Mouse (Mus musculus) thymus, postnatal 10 days (tissue): ENCODE measurements around the gene Bud23.
"Not testable (repeated sequence)": the region's sequence is repeated elsewhere in the genome, so short reads cannot be mapped to it uniquely, and the experiment has no call there.

Experiments used
- DNase-seq, 2 experiments: peaks; one replicate each; pipeline ENCODE4 v3.0.0; 2021; ENCODE audit warnings: low spot score in 2 of 2

The Bud23 gene

DNA sequence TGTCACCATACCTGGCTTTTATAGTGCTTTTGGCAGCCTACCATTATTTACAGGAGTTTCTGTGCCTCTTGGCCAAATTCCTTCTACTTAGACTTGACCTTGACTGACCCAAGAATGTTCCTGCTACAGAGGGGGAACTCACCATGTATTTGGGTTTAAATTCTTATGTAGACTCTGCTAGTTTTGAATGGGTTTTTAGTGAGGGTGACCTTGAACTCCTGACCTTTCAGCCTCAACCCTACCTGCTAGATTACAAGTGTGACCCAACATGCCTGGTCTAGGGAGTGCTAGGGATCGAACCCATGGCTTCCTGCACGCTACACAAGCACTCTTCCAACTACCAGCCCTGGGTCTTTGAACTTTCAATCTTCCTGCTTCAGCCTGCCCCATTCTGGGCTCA is 7.3 kb upstream of the Bud23 start:
- no peak for DNase-seq

DNA sequence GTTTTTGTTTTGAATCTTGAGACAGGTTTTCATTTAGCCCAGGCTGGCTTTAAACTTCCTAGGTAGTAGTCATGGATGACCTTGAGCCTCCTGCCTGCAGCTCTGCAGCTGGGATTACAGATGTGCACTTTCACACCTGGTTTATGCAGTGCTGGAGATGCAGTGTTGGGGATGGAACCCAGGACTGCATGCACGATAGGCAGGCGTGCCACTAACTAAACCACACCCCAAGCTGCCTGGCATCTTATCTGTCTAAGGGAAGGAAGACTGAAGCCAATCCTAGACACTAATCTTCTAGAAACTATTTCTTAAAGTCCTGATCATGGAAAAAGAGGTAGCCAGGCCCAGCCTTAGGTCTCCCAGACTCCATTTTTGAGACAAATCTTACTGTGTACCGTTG is 5.7 kb upstream of the Bud23 start:
- no peak for DNase-seq

DNA sequence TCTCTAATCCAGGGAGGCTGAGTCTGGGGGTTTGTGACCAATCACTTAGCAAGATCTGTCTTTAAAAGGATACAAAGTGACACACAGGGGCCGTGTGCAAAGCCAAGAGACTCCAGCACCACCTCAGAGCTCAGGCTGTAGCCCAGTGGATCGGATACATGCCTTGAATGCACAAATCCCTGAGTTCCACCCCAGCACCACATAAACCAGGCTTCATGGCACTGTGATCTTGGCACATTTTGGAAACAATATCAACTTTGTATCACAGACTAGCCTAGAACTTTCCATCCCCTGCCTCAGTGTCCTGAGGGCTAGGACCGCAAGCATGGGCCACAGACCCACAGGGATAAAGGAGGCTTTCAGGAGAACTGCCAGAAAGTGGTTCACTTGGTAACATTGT is 1.2 kb upstream of the Bud23 start:
- no peak for DNase-seq

DNA sequence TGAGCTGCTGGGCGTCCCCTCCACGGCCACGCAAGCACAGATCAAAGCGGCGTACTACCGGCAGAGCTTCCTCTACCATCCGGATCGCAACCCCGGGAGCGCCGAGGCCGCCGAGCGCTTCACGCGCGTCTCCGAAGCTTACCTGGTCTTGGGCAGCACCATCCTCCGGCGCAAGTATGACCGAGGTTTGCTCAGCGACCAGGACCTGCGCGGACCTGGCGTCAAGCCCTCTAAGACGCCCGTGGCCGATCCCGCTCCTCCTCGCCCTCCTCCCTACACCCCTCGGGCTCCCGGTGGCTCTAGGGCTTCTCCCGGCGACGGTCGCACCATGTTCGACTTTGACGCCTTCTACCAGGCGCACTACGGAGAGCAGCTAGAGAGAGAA is 385 bp downstream of the Bud23 start:
- no peak for DNase-seq

DNA sequence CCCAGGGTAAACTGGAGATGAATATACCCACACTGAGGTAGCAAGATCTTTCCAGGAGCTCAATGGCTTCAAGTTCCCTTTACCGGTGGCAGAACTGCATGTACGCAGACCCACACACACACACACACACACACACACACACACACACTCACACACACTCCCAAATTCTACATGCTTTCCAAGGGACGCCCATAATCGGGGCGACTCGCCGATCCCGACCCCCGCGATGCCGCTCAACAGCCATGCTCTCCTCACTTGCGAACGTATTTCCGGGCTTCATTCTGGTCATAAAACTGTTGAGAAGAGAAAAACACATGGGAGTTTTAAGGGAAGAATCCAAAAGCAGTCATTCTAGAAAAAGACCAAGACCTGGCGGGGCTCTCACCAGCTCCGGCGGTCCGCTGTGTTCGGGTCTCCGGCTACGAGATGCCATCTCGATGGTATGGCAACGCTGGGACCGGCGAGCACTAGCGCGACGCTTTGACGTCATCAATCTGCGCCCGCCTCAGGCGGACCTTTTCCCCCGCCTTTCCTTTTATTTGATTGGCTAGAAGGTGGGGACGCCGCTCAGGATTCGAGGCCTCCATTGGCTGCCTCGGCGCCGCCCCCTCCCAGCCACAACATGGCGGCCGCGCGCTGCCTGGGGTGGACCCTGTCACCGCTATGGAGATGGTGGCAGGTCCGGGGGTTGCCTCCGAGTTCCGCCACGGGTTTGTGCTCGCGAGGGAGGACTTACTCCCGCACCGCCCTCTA is 954 bp downstream of the Bud23 start, which contains the start of gene Dnajc30:
Gene Dnajc30 (plus strand): TSS at position 574 of the 753 bp plus-strand sequence.
- DNase-seq = peak; percentile 95 to 97

DNA sequence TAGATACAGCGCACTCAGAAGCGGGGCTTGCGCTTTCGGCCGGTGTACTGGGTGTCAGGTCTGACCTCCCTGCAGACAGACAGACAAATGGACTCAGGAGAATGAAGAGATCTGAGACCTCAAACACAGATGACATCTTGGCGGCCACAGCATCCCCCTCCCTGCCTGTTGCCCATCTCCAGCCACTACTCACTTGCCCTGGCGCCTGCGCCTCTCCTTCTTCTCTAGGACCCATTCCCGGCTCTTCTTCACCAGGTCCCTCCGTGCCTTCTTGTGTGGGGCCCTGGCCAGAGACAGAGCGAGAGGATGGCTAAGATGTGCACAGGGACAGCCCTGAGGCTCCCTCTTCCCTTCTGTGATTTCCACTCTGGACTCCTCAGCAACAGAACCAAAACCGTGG is 11.4 kb downstream of the Bud23 start:
- no peak for DNase-seq

DNA sequence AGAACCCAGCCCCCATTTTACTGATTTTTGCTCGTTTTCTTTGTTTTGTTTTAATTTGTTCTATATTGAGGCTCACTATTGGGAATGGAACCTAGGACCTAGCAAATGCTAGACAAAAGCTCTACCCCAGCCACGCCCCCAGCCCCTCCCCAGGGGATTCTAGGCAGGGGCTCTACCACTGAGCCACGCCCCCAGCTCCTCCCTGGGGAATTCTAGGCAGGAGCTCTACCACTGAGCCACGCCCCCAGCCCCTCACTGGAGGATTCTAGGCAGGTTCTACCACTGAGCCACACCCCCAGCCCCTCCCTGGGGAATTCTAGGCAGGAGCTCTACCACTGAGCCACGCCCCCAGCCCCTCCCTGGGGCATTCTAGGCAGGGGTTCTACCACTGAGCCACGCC is 15.5 kb downstream of the Bud23 start:
- DNase-seq = not testable (repeated sequence)

DNA sequence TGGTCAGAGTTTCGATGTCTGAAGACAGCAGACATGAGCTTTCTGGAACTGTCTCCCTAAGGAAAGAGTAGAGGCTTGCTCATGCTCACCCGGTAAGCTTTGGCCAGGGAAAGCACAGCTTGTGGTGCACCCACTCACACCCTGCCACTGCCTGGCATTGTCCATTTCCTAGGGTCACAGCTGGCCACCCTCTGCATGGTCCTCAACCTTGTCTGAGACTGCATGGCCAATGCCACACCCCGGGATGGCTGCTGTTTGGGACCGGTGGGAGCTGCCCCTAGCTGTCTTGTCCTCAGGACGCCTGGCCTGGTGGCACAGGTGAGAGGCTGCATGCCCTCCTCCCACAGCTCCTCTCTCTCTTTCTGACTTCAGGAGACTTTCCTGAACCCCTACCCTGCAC is 16.2 kb downstream of the Bud23 start:
- DNase-seq = no peak

DNA sequence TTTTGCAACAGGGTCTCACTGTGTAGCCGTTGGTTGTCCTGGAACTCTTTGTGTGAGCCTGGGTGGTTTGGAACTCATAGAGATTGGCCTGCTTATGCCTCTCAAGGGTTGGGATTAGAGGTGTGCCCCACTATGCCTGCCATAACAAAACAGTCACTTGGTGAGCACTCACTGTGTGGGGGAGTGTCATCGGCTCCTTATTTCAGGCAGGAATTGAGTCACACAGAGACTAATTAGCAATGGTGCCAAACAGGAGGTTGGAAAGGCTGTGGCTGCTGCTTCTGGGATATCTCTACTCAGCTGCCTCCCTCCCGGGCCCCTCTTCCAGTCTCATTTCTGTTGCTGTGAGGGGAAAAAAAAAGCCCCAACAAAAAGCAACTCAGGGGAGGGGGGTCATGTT is 20.2 kb downstream of the Bud23 start:
- no peak for DNase-seq

DNA sequence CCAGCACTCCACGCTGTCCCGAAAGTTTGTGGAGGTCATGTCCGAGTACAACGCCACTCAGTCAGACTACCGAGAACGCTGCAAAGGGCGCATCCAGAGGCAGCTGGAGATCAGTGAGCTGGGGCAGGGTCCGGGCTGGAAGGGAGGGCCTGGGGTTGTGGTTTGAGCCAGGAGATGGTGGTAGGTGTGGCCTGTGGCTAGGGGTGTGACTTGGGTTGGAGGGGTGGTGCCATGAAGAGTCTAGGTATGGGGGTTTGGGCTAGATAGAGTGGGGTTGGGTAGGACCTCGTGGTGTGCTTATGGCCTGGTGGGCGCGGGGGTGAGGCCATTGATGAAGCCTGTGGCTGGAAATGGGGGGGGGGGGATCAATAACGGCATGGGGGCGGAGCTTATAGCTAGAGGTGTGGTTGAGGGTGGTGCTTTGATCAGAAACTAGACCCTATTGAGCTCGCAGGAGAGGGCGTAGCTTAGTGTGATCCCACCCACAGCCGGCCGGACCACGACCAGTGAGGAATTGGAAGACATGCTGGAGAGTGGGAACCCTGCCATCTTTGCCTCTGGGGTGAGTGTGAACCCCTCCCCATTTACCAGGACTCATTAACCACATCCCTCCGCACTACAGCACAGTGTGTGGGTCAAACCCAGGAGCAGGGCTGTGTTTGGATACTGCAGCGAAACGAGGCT is 22.5 kb downstream of the Bud23 start:
- DNase-seq = no peak

DNA sequence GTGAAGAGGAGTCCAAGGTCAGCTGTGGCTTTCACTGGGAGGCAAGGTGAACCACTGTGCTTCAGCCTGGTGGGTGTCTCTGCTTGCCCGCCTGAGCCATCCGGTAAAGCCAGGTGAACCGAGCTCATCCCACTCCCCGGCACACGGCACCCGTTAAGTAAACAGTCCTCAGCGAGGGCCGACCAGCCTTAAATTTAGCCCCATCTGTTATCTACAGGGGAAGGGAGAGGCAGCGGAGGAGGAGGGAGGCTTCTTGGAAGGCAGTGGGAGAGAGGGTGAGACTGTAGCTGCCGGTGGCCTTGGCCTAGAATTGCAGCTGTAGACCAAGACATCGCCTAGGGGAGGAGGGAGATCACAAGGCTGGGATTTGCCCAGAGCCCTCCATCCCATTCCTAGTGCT is 24.0 kb downstream of the Bud23 start:
- DNase-seq = no peak

DNA sequence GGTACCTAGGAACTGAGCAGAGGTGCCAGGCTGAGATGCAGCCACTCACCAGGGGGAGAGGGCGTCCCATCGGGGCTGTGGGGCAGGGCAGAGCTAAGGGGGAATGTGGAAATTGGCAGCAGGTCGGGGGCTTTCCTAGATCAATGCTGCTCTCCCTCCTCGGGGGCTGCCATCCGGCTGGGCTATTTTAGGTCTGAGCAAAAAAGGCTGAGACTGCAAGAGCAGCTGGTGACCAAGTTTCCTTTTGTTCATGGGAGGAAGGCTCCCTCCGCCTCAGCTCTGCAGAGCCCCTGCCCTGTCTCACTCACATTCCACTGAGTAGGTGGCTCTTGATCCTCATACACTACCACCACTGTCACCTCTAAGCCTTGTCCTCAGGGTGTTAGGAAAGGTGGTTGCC is 24.7 kb downstream of the Bud23 start:
- DNase-seq = no peak

DNA sequence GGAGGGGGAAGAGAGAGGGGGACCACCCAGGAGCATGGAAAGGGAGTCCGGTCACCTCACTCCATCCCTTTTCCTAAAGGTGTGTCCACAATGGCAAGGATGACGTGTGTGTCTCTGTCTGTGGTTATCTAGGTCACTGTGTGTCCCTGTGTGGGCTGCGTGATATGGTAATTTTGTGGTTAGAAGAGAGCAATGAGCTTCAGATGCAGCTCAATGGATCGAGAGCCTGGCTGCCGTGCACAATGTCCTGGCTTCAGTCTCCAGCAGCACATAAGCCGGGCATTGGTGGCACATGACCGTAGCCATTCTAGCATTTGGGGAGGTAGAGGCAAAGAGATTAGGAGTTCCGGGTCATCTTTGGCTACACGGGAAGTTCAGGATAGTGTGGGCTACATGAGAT is 25.2 kb downstream of the Bud23 start:
- DNase-seq = no peak

DNA sequence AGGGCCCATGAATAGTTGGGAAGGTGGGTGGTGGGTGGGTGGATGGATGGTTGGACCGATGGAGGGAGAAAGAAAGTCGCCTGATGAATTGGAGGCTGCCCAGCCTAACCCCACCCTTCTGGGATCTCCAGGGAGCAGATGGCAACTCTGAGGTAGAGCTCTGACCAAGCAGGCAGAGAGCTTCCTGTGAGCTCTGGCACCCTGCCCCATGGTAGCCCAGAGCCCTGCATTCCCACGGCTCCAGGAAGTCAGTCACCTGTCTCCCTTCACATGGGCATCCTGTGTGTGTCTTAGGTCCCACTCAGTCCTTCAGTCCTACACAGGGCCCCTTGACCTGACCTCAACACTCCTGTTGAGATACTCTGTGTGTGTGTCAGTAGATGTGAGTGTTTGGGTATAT is 26.8 kb downstream of the Bud23 start:
- DNase-seq = no peak

DNA sequence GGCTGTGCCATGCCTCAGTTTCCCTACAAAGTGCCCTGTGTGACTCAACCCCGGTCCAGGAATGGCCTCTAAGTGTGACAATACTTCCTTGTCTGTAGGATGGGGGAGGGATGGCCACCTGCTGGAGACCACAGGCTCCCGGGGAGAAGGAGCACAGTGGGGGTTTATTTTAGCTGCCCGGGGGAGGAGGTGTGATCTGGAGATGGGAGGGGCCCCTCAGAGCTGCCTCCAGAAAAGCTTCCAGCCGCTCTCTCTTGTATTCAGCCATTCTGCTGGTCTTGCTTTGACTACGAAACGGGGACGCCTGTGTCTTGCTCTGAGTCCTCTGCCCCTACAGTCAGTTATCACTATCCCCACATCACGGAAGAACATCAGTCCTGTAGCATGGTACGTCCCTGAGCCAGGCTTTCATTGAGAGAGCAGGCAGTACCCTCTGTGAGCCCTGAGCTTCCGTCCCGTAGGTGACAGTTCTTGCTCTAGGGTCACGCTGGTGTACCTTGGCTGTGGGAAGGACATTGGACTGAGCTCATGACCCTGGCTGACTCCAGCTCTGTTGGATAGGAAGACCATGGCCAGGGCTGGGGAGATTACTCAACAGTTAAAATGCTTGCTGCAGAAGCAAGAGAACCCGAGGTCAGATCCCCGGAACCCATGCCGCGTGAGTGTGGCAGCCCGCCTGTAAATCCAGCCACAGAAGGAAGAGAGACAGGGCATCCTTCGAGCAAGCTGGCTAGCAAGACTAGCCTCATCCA is 29.0 kb downstream of the Bud23 start:
- DNase-seq = no peak

DNA sequence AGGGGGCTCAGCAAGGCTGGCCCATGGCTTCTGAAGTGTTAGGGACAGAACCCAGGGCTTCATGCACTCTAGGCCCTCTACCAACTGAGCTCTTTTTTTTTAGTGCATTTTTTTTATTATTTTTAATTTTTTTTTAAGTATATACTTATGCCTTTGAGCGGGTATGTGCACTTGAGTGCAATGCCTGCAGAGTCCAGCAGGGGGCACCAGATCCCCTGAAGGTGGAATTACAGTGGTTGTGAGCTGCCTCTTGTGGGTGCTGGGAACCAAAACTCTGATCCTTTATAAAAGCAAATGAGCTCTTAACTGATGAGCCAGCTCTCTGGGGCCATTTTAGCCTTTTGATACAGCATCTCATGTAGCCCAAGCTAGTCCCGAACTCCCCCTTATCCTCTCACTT is 30.2 kb downstream of the Bud23 start:
- no peak for DNase-seq

DNA sequence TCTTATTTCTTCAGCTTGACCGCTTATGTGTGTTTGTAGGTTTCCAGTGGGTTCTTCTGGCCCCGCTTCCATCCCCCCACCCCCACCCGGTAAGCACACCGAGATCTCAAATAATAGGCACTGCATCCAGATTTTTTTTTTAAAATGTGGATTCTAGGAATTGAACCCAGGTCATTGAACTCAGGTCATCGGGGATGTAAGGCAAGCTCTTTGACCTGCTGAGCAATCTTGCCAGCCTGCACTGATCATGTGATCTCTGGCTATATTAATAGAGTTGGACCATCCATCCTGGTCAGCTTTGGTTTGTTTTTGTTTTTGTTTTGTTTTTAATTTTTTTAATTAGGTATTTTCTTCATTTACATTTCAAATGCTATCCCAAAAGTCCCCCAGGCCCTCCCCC is 32.2 kb downstream of the Bud23 start:
- DNase-seq = no peak

DNA sequence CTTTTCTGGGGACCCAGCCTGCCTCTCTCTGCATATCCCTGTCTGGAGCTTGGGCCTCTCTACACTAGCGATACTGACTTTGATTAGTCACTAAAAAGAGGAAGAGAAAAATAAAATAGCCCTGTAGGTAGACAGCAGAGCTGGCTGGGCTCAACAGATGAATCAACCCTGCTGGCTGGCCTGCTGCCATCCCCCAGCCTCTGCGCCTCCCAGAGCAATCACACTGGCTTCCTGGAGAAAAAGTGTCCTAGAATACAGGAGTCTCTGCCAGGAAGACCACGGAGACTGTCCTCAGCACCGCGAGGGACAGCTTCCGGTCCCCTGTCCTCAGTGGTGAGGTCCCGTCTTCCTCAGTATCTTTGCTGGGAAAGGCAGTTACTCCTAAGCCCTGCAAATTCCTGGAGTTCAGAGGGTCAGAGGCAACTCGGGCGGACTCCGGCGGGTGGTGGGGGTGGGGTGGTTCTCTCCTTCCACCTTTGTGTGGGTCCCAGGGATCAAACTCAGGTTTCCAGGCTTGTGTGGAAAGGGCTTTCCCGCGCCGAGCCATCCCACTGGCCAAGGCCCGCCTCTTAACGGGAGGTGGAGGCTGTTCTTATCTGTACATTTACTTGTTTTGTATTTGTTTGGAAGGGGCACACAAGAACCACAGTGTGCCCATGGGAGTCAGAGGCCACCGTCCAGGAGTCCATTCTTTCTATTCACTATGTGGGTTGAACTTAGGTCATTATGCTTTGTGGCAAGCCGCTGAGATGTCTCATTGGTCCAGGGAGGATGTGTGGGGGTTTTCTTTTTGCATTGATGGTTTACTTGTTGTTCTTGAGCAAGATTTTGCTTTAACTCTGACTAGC is 35.5 kb downstream of the Bud23 start:
- DNase-seq = no peak

DNA sequence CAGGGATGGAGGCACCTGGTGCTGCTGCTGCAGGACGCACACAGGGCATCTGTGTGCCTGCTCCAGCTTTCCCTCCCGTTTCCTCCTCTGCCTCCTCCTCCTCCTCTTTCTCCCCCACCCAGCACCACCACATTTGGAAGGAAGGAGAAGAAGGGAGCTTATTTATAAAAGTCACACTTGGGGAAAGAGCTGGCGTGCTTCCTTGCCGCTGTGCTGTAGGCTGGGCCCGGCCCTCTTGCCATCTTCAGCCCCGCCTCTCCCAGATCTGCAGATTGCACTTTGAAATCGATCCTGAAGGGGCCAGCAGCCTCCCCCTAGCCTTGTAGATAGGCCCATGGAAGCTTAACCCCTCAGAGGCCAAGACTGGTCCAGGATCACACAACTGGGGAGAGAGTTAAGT is 38.9 kb downstream of the Bud23 start:
- no peak for DNase-seq

DNA sequence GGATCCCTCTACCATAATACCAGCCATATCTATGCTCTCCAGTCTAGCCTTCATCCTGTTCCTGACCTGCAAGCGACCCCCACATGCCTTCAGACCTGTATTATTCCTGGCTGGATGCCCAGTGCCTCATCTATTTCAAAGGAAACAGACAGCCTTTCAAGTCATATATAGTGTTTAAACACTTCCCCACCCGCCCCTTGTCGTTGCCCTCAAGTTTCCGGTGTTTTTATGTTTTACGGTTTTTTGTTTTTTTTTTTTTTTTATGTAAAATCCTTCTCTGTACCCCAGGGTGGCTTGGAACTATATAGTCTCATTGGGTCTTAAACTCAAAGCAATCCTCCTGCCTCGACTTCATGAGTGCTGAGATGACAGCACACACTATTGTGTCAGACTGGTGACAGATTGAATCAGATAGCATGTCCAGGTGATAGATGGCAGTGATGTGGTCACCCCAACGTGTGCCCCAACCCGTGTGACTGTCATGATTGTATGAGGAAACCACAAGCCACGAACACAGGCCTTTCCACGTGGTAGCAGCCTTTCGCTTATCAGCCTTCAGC is 40.0 kb downstream of the Bud23 start:
- DNase-seq = no peak

DNA sequence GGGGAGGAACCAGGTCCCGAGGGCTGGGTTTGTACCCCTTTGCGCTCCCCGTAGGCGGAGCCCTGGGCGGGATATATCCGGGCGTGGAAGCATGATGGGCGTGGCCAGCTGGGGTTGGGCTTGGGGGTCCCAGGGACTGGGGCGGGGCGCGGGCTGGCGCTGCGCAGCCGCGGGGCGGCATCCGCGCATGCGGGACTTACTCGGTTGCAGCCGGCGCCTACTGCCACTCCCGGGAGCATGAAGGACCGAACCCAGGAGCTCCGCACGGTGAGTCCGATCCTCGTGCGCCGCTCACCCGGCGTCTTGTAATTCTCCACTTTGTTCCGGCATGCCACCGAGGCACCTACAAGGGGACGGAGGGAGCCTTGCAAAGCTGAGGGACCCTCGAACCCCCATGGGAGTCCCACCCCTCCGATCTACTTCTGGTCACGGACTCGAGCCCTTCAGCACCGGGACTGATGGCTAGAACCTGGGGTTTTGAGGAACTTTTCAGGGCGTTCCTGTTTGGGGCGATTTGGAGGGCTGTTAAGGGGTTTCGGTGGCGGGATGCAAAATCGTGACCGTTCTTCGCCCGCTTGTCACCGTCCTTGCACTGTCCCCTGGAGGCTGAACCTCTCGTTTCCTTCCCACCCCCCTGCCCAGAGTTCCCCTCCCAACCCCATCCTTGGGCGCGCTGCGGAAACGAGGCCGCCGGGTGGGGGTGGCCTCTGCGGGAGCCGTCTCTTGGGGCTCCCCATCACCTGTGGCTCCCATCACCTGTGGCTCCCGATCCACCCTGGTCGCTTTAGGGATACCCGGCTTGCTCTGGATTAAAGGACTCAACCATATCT is 41.2 kb downstream of the Bud23 start, which contains the start of gene Stx1a:
Gene Stx1a (plus strand): TSS at position 139 of the 830 bp plus-strand sequence.
- DNase-seq = peak; percentile 89 to 90
